Mouse (Mus musculus) limb, embryonic 15.5 days (tissue): ENCODE data around the gene Gm17334. TPM values are rescaled to one million over a fixed set of nuclear protein-coding genes. Genes with fewer than 3 reads are reported as not detected.
"Not testable (repeated sequence)": the region's sequence is repeated elsewhere in the genome, so short reads cannot be mapped to it uniquely, and the experiment has no call there.

ENCODE experiments used
- ATAC-seq: fragments of 200-750 bp; cut with Nextera tagmentation; 2 replicates; pipeline ENCODE4 v1.8.0; 2017; ENCODE audit warnings: low read depth, moderate TSS enrichment; ENCODE audit not compliant: insufficient number of reproducible peaks, low FRiP score, low TSS enrichment
- H3K27ac ChIP-seq: fragments of 300-500 bp; sonication (generic); 2 replicates; pipeline ENCODE4 v1.5.1; 2015; ENCODE audit warnings: moderate library complexity, mild to moderate bottlenecking, inconsistent platforms
- H3K27me3 ChIP-seq: fragments of 300-500 bp; sonication (generic); 2 replicates; pipeline ENCODE4 v1.6.1; 2015; ENCODE audit warnings: inconsistent platforms
- H3K36me3 ChIP-seq: fragments of 300-500 bp; sonication (generic); 2 replicates; pipeline ENCODE4 v1.6.1; 2015; ENCODE audit warnings: inconsistent platforms
- H3K4me1 ChIP-seq: fragments of 300-500 bp; sonication (generic); 2 replicates; pipeline ENCODE4 v1.6.1; 2015; ENCODE audit warnings: inconsistent platforms
- H3K4me2 ChIP-seq: fragments of 300-500 bp; sonication (generic); 2 replicates; pipeline ENCODE4 v1.6.1; 2015; ENCODE audit warnings: mild to moderate bottlenecking, inconsistent platforms
- H3K4me3 ChIP-seq: fragments of 300-500 bp; sonication (generic); 2 replicates; pipeline ENCODE4 v1.5.1; 2015; ENCODE audit warnings: mild to moderate bottlenecking, inconsistent platforms
- H3K9ac ChIP-seq: fragments of 300-500 bp; sonication (generic); 2 replicates; pipeline ENCODE4 v1.6.1; 2015; ENCODE audit warnings: inconsistent platforms
- H3K9me3 ChIP-seq: fragments of 300-500 bp; sonication (generic); 2 replicates; pipeline ENCODE4 v1.6.1; 2016; ENCODE audit warnings: inconsistent platforms
- WGBS: fragments of 180-500 bp; shearing (Covaris S2); methylation state at CpG from one replicate; pipeline ENCODE4 v1.1.7; 2015; 5-methylcytosine and 5-hydroxymethylcytosine counted together
- polyA plus RNA-seq: library from polyadenylated mRNA; unstranded; fragments of >200 nt; fragmentation: Nextera tagmentation; extraction: Ambion mirVana; gene quantifications from 2 replicates; pipeline ENCODE4 v1.2.1, GENCODE M21; 2015

The Gm17334 gene
- polyA plus RNA-seq, 1 experiment from 2014 or later, result 0.22 TPM

- Histone ChIP-seq H3K36me3 (no peaks in the 10 kb centered on the region), H3K9me3 (no peaks in the 10 kb centered on the region), H3K4me1 (peaks cover 53% of the 10 kb centered on the region), H3K27ac (peak overlapping the region; percentile 91), H3K4me2 (peak overlapping the region; percentile 66; the same call in 1 of the 2 replicates), H3K27me3 (no peaks in the 10 kb centered on the region), H3K4me3 (no peak overlapping the region), H3K9ac (no peak overlapping the region)
- ATAC-seq, result no peak
- WGBS, result 45% methylated on average over 5 of the region's 5 CpGs
These were observed 8.4 kb downstream of the Gm17334 start for GRCm38 (mm10) chr11:53764581-53764980.

GRCm38 (mm10) chr11:53763496-53764140 is 9.4 kb downstream of the Gm17334 start:
- under 1% methylated on average over 31 of the region's 33 CpGs for WGBS
- 0 out of 2 replicates have a peak overlapping the region, but pooled peaks have one; percentile 18 for H3K9ac ChIP-seq
- peak overlapping the region; percentile 91 for H3K27ac ChIP-seq
- H3K9me3 ChIP-seq, result no peaks in the 10 kb centered on the region
- peaks cover 55% of the 10 kb centered on the region for H3K4me1 ChIP-seq
- no peaks in the 10 kb centered on the region for H3K36me3 ChIP-seq
- H3K4me2 ChIP-seq, result peak overlapping the region; percentile 66
- H3K4me3 ChIP-seq, result peak overlapping the region; percentile 34
- peak; percentile 85 for ATAC-seq
- no peaks in the 10 kb centered on the region for H3K27me3 ChIP-seq

GRCm38 (mm10) chr11:53762827-53763495 is 10.0 kb downstream of the Gm17334 start:
- no peak for ATAC-seq
- H3K9me3 ChIP-seq, result no peaks in the 10 kb centered on the region
- no peaks in the 10 kb centered on the region for H3K36me3 ChIP-seq
- peaks cover 57% of the 10 kb centered on the region for H3K4me1 ChIP-seq
- WGBS, result 3% methylated on average over 23 of the region's 23 CpGs
- no peaks in the 10 kb centered on the region for H3K27me3 ChIP-seq
- peak overlapping the region; percentile 34 for H3K4me3 ChIP-seq
- H3K27ac ChIP-seq, result peak overlapping the region; percentile 91
- peak overlapping the region; percentile 66 for H3K4me2 ChIP-seq
- 0 out of 2 replicates have a peak overlapping the region, but pooled peaks have one; percentile 18 for H3K9ac ChIP-seq

GRCm38 (mm10) chr11:53762426-53762825 is 10.6 kb downstream of the Gm17334 start:
- Histone ChIP-seq H3K9me3 (no peaks in the 10 kb centered on the region), H3K36me3 (no peaks in the 10 kb centered on the region), H3K4me1 (peaks cover 57% of the 10 kb centered on the region), H3K27me3 (no peaks in the 10 kb centered on the region), H3K4me2 (peak overlapping the region; percentile 66), H3K9ac (no peak overlapping the region), H3K4me3 (peak overlapping the region; percentile 34), H3K27ac (peak overlapping the region; percentile 91)
- 40% methylated on average over 2 of the region's 2 CpGs for WGBS
- ATAC-seq, result no peak

GRCm38 (mm10) chr11:53761822-53762221 is 11.2 kb downstream of the Gm17334 start:
- Histone ChIP-seq H3K36me3 (no peaks in the 10 kb centered on the region), H3K4me3 (no peak overlapping the region), H3K27ac (peak overlapping the region; percentile 91), H3K4me2 (no peak overlapping the region), H3K9me3 (no peaks in the 10 kb centered on the region), H3K27me3 (no peaks in the 10 kb centered on the region), H3K9ac (no peak overlapping the region), H3K4me1 (peaks cover 57% of the 10 kb centered on the region)
- no peak for ATAC-seq
- WGBS, result 56% methylated on average over 2 of the region's 2 CpGs

- WGBS, result 69% methylated on average over 5 of the region's 5 CpGs
- ATAC-seq, result no peak
- no peaks in the 10 kb centered on the region for H3K27me3 ChIP-seq
- no peak overlapping the region for H3K4me3 ChIP-seq
- peak overlapping the region; percentile 91 for H3K27ac ChIP-seq
- no peak overlapping the region for H3K4me2 ChIP-seq
- no peak overlapping the region for H3K9ac ChIP-seq
- H3K9me3 ChIP-seq, result no peaks in the 10 kb centered on the region
- peaks cover 57% of the 10 kb centered on the region for H3K4me1 ChIP-seq
- H3K36me3 ChIP-seq, result no peaks in the 10 kb centered on the region
These were observed 11.7 kb downstream of the Gm17334 start for GRCm38 (mm10) chr11:53761284-53761683.

GRCm38 (mm10) chr11:53759545-53760406 is 13.2 kb downstream of the Gm17334 start:
- no peaks in the 10 kb centered on the region for H3K9me3 ChIP-seq
- H3K36me3 ChIP-seq, result no peaks in the 10 kb centered on the region
- WGBS, result 19% methylated on average over 22 of the region's 22 CpGs
- no peak for ATAC-seq
- 0 out of 2 replicates have a peak overlapping the region, but pooled peaks have one; percentile 11 for H3K27ac ChIP-seq
- no peak overlapping the region for H3K9ac ChIP-seq
- peaks cover 55% of the 10 kb centered on the region for H3K4me1 ChIP-seq
- H3K4me2 ChIP-seq, result no peak overlapping the region
- no peaks in the 10 kb centered on the region for H3K27me3 ChIP-seq
- no peak overlapping the region for H3K4me3 ChIP-seq

GRCm38 (mm10) chr11:53758791-53759351 is 14.1 kb downstream of the Gm17334 start:
- H3K4me2 ChIP-seq, result no peak overlapping the region

GRCm38 (mm10) chr11:53758033-53758432 is 15.0 kb downstream of the Gm17334 start:
- H3K9me3 ChIP-seq, H3K27ac ChIP-seq, ATAC-seq, H3K9ac ChIP-seq, H3K4me2 ChIP-seq, H3K4me3 ChIP-seq, H3K27me3 ChIP-seq, H3K36me3 ChIP-seq: not testable (repeated sequence)
- peaks cover 38% of the 10 kb centered on the region for H3K4me1 ChIP-seq
- 81% methylated on average over 9 of the region's 9 CpGs for WGBS

More at GRCm38 (mm10) chr11:53758791-53759351, 14.1 kb downstream of the Gm17334 start:
- no peak for ATAC-seq
- 33% methylated on average over 6 of the region's 6 CpGs for WGBS
- Histone ChIP-seq H3K9me3 (no peaks in the 10 kb centered on the region), H3K4me3 (no peak overlapping the region), H3K27me3 (no peaks in the 10 kb centered on the region), H3K4me1 (peaks cover 46% of the 10 kb centered on the region), H3K27ac (peak overlapping the region; percentile 59; the same call in 1 of the 2 replicates), H3K9ac (no peak overlapping the region), H3K36me3 (no peaks in the 10 kb centered on the region)

GRCm38 (mm10) chr11:53757612-53758011 is 15.4 kb downstream of the Gm17334 start:
- Histone ChIP-seq H3K4me3 (no peak overlapping the region), H3K36me3 (no peaks in the 10 kb centered on the region), H3K9ac (no peak overlapping the region), H3K4me1 (peaks cover 34% of the 10 kb centered on the region), H3K27ac (no peak overlapping the region), H3K9me3 (no peaks in the 10 kb centered on the region), H3K27me3 (no peaks in the 10 kb centered on the region), H3K4me2 (no peak overlapping the region)
- no peak for ATAC-seq
- 85% methylated on average over 4 of the region's 4 CpGs for WGBS

- 80% methylated on average over 12 of the region's 12 CpGs for WGBS
- peaks cover 17% of the 10 kb centered on the region for H3K4me1 ChIP-seq
These were observed 17.9 kb downstream of the Gm17334 start for GRCm38 (mm10) chr11:53755011-53755595.

More at GRCm38 (mm10) chr11:53755011-53755595, 17.9 kb downstream of the Gm17334 start:
- H3K27me3 ChIP-seq, result no peaks in the 10 kb centered on the region
- no peak overlapping the region for H3K27ac ChIP-seq
- no peaks in the 10 kb centered on the region for H3K36me3 ChIP-seq
- H3K9me3 ChIP-seq, result no peaks in the 10 kb centered on the region
- H3K9ac ChIP-seq, result no peak overlapping the region
- H3K4me3 ChIP-seq, result no peak overlapping the region
- no peak overlapping the region for H3K4me2 ChIP-seq
- no peak for ATAC-seq
